Mouse (Mus musculus) regulatory T cell (primary cell): ENCODE results near the gene Dut.
"Not testable (repeated sequence)": the region's sequence is repeated elsewhere in the genome, so short reads cannot be mapped to it uniquely, and the experiment has no call there.

Experiments
- in situ Hi-C: fragments of 300-600 bp; cut with MboI, MseI; formaldehyde crosslinking; loops from one replicate; pipeline ENCODE4 v1.15.1; 2025; ENCODE audit warnings: high pct_unique_total_duplicates

The Dut gene

GRCm38 (mm10) chr2:125253699-125254098 lies 6.7 kb downstream of the Dut start:
- in situ Hi-C loops: no loop called here

DNA sequence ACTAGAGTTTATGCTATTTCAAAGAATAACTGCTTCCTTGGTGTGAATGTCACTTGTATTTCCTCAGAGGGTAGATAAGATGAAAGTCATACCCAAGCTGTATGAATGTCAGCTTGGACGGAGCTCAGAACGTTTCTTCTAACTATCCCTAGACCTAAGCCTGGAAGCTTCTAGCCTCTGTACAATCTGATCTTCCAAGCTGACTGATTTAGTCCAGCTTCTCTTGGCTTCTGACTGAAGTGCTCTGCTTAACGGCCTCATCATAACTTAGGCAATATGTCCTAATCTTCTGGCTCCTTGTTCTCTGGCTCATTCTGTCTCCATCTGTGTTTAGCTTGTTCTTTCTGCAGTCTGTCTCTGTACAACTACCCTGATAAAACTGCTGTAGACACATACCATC lies 7.6 kb downstream of the Dut start:
- in situ Hi-C loops: no loop called here

GRCm38 (mm10) chr2:125255886-125256285 lies 8.9 kb downstream of the Dut start:
- in situ Hi-C loops: no loop called here

GRCm38 (mm10) chr2:125259230-125260120 lies 12.5 kb downstream of the Dut start:
- in situ Hi-C loops: no loop called here

DNA sequence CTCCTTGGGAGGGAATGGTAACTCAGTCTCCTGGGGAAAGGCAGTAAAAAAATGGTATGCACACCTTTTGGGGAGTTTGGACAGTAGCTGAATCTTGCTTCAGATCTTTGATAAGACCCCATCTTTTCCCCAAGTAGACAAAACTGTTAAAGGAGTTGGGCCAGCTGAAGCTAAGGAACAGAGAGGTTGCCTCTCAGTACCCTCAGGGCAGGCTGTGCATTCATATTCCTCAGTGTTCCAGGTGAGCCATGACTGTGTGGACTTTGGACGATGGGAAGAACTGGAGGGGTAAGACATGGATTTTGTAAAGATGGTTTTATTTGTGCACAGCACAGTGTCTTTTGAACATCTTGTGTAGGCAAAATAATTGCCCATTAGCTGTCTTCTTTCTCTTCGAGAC lies 13.3 kb downstream of the Dut start:
- in situ Hi-C loops: no loop called here

DNA sequence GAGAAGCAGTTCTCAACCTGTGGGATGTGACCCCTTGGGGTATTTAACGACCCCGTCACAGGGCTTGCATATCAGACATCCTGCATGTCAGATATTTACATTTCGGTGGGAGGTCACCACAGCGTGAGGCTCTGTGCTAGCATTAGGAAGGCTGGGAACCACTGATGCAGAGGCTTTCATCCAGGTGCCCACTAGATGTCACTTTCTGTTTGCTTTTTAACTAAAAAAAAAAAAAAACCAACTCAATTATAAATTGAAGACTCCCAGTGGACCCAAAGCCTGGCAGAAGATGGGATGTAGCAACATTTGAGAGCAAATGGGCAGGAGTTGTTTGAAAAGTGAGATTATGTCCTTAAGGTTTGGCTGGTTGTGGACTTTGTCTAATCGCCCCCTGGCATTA lies 16.1 kb downstream of the Dut start:
- in situ Hi-C loops: no loop called here

DNA sequence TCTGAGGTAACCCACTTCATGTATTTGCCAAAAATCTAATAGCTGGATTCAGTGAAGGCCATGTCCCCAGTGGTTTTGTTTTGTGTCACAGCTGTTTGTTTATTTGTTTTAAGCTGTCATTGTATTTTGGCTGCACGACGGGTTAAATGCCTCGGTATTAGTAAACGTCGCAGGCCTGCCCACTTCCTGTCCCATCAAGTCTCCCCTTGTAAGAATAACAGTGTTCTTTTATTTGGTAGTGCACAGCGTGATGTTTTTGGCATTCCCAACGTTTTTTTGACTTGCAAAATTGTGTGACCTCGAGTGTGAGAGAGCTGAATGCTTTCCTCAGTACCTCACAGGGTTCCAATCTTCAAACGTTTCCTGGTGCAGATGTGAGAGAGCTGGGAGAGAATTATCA lies 16.8 kb downstream of the Dut start:
- in situ Hi-C loops: no loop called here

- in situ Hi-C loops: no loop called here
Observed at GRCm38 (mm10) chr2:125268876-125269275, 21.9 kb downstream of the Dut start.

- in situ Hi-C loops: no loop called here
Observed at GRCm38 (mm10) chr2:125275617-125276016, 28.6 kb downstream of the Dut start.

GRCm38 (mm10) chr2:125276692-125277091 lies 29.7 kb downstream of the Dut start:
- in situ Hi-C loops: no loop called here

DNA sequence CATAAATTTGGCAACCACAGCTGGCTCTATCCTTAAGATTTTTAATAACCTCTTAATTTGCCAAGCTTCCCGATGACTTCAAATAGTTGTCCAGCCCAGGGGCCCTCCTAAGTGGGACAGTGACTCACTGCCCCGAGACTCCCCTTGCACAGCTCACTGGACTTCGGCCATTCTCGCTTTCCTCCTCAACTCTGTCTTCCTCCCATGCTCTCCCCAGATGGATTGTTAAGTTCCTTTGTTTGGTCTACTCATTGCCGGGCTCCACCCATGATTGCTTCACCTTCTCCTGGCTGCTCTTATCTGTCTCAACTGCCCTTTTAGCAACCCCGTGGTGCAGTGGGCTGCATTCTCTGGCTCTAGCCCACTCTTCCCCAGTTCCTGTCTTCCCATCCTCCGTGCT lies 31.5 kb downstream of the Dut start:
- in situ Hi-C loops: no loop called here

DNA sequence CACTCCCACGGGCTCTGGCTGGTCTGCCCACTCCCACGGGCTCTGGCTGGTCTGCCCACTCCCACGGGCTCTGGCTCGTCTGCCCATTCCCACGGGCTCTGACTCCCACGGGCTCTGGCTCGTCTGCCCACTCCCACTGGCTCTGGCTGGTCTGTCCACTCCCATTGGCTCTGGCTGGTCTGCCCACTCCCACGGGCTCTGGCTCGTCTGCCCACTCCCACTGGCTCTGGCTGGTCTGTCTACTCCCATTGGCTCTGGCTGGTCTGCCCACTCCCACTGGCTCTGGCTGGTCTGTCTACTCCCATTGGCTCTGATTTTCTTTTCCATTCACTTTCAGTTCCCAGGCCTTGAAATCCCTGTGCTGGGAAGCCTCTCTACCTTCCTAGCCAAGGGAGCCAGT lies 33.0 kb downstream of the Dut start:
- in situ Hi-C loops: not testable (repeated sequence)

DNA sequence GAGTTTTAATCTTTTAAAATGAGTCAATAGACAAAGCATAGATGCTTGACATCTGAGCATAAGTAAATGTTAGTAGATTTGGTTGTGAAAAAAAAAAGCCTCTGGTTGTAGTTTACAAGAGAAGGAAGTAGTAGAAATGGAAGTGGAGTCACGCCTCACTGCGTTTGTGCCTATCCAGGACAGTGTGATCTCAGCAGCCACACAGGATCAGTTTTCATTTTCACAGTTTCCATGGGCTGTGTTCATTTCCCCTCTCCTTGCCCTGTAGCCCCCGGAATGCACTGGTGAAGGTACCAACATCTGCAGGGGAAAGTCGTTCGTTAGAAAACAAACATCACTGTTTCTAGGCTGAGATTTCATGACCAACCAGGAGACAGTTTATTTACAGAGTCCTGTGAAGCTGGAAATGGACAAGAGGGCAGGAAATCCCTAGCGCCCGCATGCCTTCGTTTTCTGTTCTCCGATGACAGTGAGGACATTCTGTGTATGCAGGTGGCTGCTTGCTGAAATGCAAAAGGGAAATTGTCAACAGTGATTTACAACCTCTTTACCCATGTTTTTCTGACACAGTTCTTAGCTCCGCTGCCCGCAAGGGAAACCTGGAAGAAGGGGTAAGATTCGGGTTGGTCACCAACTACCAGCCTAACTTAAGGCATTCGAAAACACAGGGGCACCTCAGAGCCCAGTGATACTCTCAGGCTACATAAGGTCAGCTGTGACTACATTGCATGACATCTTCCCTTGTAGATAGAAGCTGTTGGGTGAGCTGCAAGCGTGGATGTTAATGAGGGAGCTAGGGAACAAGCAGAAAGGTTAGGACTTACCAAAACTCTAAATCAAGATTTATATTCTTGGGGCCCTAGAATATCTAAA lies 35.6 kb downstream of the Dut start:
- in situ Hi-C loops: no loop called here

GRCm38 (mm10) chr2:125285777-125286176 lies 38.8 kb downstream of the Dut start:
- in situ Hi-C loops: no loop called here

- in situ Hi-C loops: no loop called here
Observed at GRCm38 (mm10) chr2:125290197-125290965, 43.4 kb downstream of the Dut start.

DNA sequence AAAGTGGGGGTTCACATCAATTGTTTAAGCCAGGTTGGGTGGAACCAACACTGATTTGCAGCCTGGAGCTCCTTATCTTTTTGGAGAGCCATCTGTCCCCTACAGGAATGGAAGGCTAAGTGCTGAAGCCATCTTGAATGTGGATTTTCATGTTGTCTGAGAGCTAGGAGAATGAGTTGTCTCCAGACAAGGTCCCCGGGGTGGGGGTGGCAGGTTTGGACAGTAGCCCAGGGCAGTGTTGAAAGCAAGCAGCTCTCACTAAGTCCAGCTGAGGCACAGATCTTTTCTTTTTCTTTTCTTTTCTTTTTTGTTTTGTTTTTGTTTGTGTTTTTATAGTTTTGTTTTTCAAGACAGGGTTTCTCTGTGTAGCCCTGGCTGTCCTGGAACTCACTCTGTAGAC lies 44.1 kb downstream of the Dut start:
- in situ Hi-C loops: no loop called here

DNA sequence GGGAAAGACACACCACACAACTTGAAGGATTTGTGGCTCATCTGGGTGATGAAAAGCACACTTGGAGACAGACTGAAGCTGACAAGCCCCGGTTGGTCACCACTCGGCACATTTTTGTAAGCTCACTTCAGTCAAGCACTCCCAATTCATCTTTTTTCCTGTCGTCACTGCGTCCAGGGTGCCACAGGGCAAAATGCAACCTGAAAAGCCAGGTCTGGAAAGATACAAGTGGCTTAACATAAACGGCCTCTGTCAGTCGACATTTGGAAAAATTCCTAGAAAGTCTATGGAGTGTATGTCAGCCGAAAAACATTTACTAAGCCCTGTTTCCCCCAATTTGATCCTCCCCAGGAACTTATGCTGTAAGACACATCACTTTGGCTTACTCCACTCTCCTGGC lies 45.6 kb downstream of the Dut start:
- in situ Hi-C loops: no loop called here

DNA sequence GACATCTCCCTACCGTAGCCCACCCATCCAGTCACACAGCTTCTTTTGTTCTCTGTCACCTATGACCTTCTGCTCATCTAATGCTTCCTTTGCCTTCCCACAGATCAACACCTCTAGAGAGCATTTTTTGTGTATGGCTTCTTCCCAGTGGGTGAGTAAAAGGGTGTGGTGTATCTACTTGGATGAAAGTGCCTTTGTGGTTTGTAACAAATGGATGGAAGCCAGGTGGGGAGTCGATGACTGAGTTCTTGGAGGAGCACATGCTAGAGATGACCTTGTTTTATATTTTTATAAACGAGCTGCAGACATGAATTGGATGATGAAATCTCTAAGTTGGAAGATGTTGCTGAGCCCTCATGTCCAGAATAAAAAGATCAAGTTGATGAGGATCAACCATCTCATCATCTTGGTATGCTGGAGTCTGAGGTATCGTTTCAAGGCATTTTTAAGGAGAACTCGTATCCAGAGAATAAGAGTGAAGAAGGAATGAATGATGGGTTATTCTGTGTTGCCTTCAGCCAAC lies 47.0 kb downstream of the Dut start:
- in situ Hi-C loops: no loop called here

DNA sequence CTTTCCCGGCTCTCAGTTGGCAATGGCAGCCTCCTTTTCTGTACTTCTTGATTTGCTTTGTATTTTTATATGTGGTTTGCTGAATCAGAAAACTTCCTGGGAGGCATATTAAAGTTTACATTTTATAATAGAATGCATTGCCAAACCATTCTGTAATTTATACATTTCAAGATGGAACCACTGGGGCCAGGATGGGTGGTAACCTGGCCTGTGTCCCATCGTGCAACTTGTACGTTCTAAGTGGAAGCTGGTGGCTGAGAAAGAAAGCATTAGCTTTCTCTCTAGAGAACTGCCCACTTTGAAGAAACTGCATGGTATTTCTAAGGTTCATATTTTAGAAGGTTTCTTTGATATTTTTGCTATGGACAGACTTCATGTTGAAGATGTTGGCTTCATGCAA lies 48.5 kb downstream of the Dut start:
- in situ Hi-C loops: no loop called here

DNA sequence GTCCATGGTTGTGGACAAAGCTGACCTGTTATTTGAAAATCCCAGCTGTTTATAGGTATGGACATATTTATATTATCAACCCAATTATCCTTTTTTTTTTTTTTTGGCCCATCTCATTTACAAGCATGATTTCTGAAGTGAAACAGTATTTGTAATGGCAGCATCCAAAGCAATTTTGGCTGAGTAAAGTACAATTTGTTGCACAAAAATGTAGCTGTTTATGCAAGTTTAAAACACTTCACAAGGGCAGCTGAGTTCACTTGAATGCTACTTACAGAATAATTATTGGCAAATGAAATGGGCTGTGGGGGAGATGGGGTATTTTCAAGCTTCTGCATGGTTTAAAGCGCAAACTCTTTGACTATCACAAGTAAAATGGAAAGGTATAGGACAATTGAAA lies 51.9 kb downstream of the Dut start:
- in situ Hi-C loops: no loop called here

- in situ Hi-C loops: no loop called here
Observed at GRCm38 (mm10) chr2:125301877-125302624, 55.1 kb downstream of the Dut start.
